Mouse (Mus musculus) gastrocnemius, adult 8-10 months (tissue): ENCODE data around the gene Zbtb16. TPM values are rescaled to one million over a fixed set of nuclear protein-coding genes. Genes with fewer than 3 reads are reported as not detected.

ENCODE experiments used
- DNase-seq, 2 experiments: peaks; one replicate each; pipeline ENCODE4 v3.0.0; 2022; ENCODE audit warnings: low spot score in 2 of 2
- total RNA-seq, 4 experiments: library from RNA; stranded (reverse); gene quantifications; 2 replicates each; pipeline ENCODE4 v1.2.4; 2022

The Zbtb16 gene
- total RNA-seq, 4 experiments from 2014 or later = 106 to 199 (median 117) TPM

DNA sequence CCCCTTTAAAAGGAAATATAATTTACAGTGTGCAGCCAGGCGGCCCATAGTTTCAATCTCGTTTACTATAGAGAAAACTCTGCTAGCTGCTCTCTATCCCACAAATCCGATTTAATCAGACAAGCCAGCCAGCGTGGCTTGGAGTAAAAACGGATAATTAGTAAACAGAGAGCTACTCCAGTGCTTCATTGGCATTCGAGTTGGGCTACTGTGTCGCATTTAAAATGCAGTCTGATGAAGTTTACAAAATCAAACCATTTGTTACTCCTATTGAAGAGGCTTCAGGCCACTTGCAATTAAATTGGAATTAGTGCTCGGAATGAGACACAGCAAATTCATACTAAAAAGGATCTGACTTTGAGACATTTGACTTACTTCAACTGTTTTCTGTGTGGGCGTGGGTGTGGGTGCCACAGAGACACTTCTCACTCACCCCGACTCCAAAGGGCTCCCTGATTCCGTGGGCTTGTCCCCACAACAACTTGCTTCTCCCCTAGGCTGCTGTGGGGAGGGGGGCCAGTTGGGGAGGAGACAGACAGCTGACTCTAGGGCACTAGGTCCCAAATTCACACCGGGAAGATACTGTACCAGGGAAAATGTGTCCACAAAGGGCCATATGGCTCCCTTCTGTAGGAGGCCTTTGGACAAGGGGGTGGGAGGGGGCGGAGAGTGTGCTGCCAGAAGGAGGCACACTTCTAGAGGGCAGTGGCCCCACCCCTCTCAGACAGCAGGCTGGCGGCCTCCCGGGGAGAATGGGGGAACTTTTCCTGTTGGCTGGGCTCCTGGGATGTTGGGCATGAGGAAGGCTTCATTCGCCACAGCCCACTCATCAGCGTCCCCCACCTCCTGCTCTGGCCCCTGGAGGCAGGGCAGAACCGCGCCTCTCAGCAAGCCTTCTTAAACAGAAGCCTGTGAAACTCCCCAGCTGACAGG, 157.3 kb downstream of the Zbtb16 start:
- no peak for DNase-seq

GRCm38 (mm10) chr9:48675151-48675790, 160.8 kb downstream of the Zbtb16 start:
- DNase-seq = peak; percentile 45 to 51

GRCm38 (mm10) chr9:48674359-48675015, 161.5 kb downstream of the Zbtb16 start:
- DNase-seq = no peak

- DNase-seq = no peak
These were observed 162.2 kb downstream of the Zbtb16 start for GRCm38 (mm10) chr9:48673804-48674203.

DNA sequence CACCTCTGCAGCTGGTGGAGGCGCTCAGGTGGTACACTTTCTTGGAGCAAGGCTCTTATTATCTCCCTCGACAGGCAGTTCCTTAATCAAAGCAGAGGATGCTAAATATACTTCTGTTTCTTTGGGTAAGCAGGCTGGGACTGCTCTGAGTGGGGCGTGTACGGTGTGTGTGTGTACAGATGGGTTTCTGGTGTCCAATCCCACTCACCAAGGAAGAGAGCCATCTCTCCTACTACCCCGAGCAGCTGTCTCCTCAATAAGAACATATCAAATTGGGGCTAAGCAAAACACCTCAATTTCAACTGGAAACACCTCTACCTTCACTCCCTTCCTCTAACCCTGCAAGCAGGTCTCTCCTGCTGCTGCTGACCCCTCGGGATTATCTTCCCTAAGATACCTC, 162.8 kb downstream of the Zbtb16 start:
- no peak for DNase-seq

DNA sequence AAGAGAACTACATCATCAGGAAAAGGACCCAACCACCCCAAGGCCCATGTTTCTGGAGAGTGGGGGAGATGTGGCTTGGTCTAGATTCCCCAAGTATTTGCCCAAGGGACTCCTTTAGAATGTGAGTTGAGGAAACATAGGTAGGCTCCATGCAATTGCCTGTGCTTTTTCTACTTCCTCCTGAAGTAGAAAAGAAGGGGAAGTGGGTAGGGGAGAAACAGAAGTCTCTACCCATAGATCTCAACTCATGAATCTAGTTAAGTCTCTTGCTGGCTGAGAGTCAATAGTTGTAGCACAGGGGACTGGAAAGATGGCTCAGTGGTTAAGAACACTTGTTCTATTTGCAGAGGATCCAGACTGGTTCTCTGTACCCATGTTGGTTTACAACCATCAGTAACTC, 164.2 kb downstream of the Zbtb16 start:
- no peak for DNase-seq

DNA sequence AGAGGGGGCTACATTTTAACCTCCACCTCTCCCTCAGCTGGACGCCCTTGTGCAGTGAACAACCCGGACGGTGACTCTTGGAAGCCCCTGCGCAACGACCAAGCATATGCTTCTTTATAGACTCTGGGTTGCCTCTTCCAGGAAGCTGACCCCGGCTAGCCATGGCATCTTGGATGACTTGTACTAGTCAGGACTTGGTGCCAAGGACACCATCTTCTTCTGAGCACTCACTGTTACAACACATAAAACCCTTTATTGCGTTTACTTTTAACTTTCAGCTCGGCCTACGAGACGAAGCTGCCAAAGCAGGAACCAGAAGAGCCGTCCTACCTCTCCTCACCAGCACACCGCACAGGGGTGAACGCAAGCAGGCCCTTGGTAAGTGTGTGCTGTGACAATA, 165.9 kb downstream of the Zbtb16 start:
- no peak for DNase-seq

DNA sequence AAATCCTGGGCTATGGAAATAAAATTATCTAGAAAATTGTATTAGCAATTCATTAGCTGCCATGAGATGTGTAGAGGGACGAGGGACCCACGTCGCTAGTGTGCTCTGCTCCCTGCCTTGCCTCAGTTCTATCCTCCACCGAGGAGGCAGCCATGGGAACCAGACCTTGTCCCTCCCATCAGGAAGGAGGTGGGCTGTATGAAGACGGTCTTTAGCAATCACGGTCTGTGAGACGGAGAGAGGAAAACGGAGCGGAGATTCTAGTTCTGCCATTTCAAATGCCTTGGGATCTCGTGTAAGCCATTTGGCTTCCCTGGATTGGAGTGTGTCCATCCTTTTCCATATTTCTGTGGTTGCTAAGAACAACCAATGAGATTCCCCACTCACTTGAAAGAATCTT, 166.3 kb downstream of the Zbtb16 start:
- no peak for DNase-seq

GRCm38 (mm10) chr9:48666702-48667101, 169.3 kb downstream of the Zbtb16 start:
- no peak for DNase-seq

DNA sequence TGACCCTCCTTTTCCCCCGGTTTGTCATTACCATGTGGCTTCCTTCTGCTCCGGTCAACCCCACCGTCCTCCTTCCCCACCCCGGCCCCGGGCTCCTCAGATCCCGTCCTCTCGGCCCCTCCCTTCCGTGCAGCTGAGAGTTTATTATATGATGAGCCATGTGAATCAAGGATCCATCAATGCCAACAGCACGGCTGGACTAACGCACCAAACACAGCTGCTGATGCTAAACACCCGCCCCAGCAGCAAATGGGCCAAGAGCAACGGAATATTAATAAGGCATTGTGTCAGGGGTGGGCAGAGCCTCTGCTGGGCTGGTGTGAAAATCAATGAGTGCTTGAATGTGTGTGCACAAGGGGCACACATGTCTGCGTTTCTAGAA, 173.0 kb downstream of the Zbtb16 start:
- DNase-seq = no peak

- DNase-seq = no peak
These were observed 173.5 kb downstream of the Zbtb16 start for GRCm38 (mm10) chr9:48662361-48663051.

- no peak for DNase-seq
These were observed 174.6 kb downstream of the Zbtb16 start for GRCm38 (mm10) chr9:48661225-48662023.

DNA sequence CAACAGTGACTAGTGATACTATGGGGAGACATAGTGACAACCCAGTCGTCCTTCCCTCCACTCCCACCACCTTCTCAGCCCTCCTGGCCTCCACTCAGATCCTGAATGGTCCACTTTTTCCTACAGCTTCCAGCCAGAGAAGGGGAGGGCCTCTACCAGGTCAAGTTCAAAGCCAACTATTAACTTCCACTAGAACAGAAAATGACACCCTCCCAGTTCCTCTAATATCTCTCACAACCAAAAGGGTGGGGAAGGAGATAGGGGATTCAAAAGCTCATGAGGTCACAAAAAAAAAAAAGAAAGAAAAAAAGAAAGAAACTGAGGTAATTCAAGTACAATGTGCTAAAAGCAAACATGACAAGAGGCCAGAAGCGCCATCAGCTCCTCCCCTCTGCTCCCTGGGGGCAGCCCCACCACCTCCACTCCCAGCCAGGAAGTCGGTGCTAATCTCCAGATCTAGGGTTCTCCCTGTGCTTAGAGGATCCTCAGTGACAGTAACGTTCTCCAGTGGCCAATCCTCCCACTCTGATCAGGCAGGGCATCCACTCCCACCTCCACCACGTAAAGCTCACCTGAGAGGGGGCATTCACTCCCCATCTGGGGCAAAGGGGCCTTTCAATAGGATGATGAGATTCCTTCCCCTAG, 180.4 kb downstream of the Zbtb16 start:
- DNase-seq = no peak

GRCm38 (mm10) chr9:48654730-48655129, 181.3 kb downstream of the Zbtb16 start:
- no peak for DNase-seq

DNA sequence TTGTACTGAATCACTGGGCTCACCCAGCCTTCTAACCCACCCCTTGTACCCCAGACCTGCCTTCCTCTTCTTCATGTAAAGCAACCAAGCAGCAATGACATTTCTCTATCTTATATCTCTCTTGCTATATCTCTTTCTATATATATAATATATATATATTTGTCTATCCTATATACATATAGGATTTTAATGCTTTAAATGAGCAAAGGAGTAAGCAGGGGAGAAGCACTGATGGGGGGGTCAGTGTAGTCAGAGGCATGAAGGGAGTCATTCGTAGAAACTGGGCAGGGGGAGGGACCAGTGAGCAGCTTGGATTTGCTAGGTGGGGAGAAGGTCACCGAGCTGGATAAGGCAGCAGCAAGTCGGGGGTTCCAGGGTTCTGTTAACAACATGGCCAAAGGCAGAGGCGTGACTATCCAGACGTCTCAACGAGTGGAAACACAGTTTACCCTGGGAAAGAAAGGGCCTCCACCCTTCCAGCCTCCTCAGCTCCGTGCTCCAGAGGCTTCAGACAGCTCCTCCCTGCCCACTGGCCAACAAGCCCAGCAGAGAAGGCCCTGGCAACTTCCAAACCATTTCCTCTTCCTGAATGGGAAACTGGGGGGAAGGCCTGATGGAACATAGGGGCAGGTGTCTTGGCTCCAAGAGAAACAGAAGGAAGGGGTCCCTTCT, 182.5 kb downstream of the Zbtb16 start:
- no peak for DNase-seq

DNA sequence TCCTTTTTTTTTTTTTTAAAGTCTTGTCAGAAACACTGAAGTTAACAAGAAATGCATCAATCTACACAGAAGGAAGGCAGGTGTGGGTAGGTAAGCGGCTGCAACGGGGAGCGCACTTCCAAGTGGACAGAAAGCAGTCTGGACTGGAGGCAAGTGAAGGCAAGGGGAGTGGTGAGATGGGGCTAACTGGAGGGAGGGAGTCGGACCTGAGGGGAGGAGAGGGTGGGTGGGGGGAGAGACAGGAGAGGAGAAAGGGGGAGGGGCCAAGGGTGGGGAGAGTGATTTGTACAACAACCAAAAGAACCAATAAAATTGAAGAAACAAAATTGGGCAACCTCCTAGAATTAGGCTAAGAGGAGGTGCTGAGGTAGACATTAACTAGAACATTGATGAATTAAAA, 184.0 kb downstream of the Zbtb16 start:
- DNase-seq = no peak

- no peak for DNase-seq
These were observed 185.2 kb downstream of the Zbtb16 start for GRCm38 (mm10) chr9:48650846-48651245.

GRCm38 (mm10) chr9:48649851-48650685, 186.0 kb downstream of the Zbtb16 start:
- no peak for DNase-seq
